Mouse (Mus musculus) testis, adult 2 months (tissue): Measurements from ENCODE around the gene G6pc3.

Experiments
- CTCF ChIP-seq: fragments of 200-500 bp; IDR thresholded peaks from 2 replicates; pipeline ENCODE4 v1.5.1; 2012; ENCODE audit warnings: low read depth, mild to moderate bottlenecking, inconsistent platforms, low read length, moderate library complexity; ENCODE audit not compliant: control insufficient read depth, insufficient read depth, insufficient replicate concordance
- POLR2A ChIP-seq: fragments of 200-500 bp; IDR thresholded peaks from 2 replicates; pipeline ENCODE4 v1.6.1; 2012; ENCODE audit warnings: low read depth, mild to moderate bottlenecking, inconsistent platforms, low read length, moderate library complexity; ENCODE audit not compliant: control insufficient read depth

GRCm38 (mm10) chr11:102206481-102206880 lies 17.1 kb downstream of the G6pc3 start:
- TF ChIP-seq CTCF (no peak), POLR2A (no peak)
